Mouse (Mus musculus) kidney, postnatal 25 days (tissue): ENCODE measurements around the gene Ankrd13d.

Experiments
- DNase-seq, 2 experiments: peaks; one replicate each; pipeline ENCODE4 v3.0.0; 2021; ENCODE audit warnings: mixed read lengths in 2 of 2

Ankrd13d gene

GRCm38 (mm10) chr19:4300852-4301734 is 18.2 kb upstream of the Ankrd13d start:
- no peak for DNase-seq

GRCm38 (mm10) chr19:4300271-4300704 is 17.4 kb upstream of the Ankrd13d start:
- peak in 1 of 2 experiments; percentile 59 for DNase-seq

- DNase-seq = peak in 1 of 2 experiments; percentile 56
Measured at GRCm38 (mm10) chr19:4299574-4300270, 16.8 kb upstream of the Ankrd13d start.

GRCm38 (mm10) chr19:4299126-4299525 is 16.2 kb upstream of the Ankrd13d start:
- no peak for DNase-seq

GRCm38 (mm10) chr19:4298322-4299121 is 15.6 kb upstream of the Ankrd13d start:
- peak in 1 of 2 experiments; percentile 31 for DNase-seq

GRCm38 (mm10) chr19:4297851-4298250 is 14.9 kb upstream of the Ankrd13d start:
- DNase-seq = peak in 1 of 2 experiments; percentile 35

GRCm38 (mm10) chr19:4296611-4297010 is 13.7 kb upstream of the Ankrd13d start:
- peak in 1 of 2 experiments; percentile 31 for DNase-seq

GRCm38 (mm10) chr19:4295391-4295790 is 12.5 kb upstream of the Ankrd13d start:
- DNase-seq = no peak

GRCm38 (mm10) chr19:4294381-4295097 is 11.6 kb upstream of the Ankrd13d start:
- peak; percentile 70 to 88 for DNase-seq

- DNase-seq = peak in 1 of 2 experiments; percentile 35
Measured at GRCm38 (mm10) chr19:4291161-4291560, 8.2 kb upstream of the Ankrd13d start.

GRCm38 (mm10) chr19:4290749-4291148 is 7.8 kb upstream of the Ankrd13d start:
- DNase-seq = peak in 1 of 2 experiments; percentile 32

- no peak for DNase-seq
Measured at GRCm38 (mm10) chr19:4283653-4284052, 716 bp upstream of the Ankrd13d start.

- DNase-seq = no peak
Measured at GRCm38 (mm10) chr19:4280425-4280824, 2.5 kb downstream of the Ankrd13d start.

GRCm38 (mm10) chr19:4279487-4279886 is 3.5 kb downstream of the Ankrd13d start:
- no peak for DNase-seq

GRCm38 (mm10) chr19:4270972-4271371 is 12.0 kb downstream of the Ankrd13d start:
- no peak for DNase-seq

- DNase-seq = no peak
Measured at GRCm38 (mm10) chr19:4270187-4270586, 12.8 kb downstream of the Ankrd13d start.

GRCm38 (mm10) chr19:4268566-4269361 is 14.2 kb downstream of the Ankrd13d start, which contains the start of gene Ssh3:
TSS of gene Ssh3 (minus strand) at chr19:4269180.
- peak; percentile 87 to 95 for DNase-seq

- no peak for DNase-seq
Measured at GRCm38 (mm10) chr19:4265956-4266355, 17.0 kb downstream of the Ankrd13d start.

GRCm38 (mm10) chr19:4264171-4264780 is 18.7 kb downstream of the Ankrd13d start:
- DNase-seq = no peak

GRCm38 (mm10) chr19:4263702-4264101 is 19.2 kb downstream of the Ankrd13d start:
- no peak for DNase-seq

GRCm38 (mm10) chr19:4262756-4263155 is 20.2 kb downstream of the Ankrd13d start:
- DNase-seq = no peak
